Mouse (Mus musculus) bone marrow, adult 2 months (tissue): ENCODE measurements around the gene Nup188. TPM values are rescaled to one million over a fixed set of nuclear protein-coding genes. Genes with fewer than 3 reads are reported as not detected.

Experiments used
- H3K27ac ChIP-seq: fragments of 200-500 bp; 2 replicates; pipeline ENCODE4 v1.5.1; 2012; ENCODE audit warnings: low read depth, mild to moderate bottlenecking, control low read depth, inconsistent platforms, low read length; ENCODE audit not compliant: control insufficient read depth, poor library complexity, insufficient read depth
- H3K4me1 ChIP-seq: fragments of 200-500 bp; 2 replicates; pipeline ENCODE4 v1.6.1; 2011; ENCODE audit warnings: low read length; ENCODE audit not compliant: control insufficient read depth, insufficient read depth
- H3K4me3 ChIP-seq: fragments of 200-500 bp; replicated peaks from 2 replicates; pipeline ENCODE3; 2011; ENCODE audit warnings: mild to moderate bottlenecking, low read depth, low read length, control low read depth; ENCODE audit not compliant: control insufficient read depth
- CTCF ChIP-seq: fragments of 200-500 bp; IDR thresholded peaks from 2 replicates; pipeline ENCODE4 v1.5.1; 2011; ENCODE audit warnings: low read length, control low read depth; ENCODE audit not compliant: control insufficient read depth, insufficient read depth
- POLR2A ChIP-seq: fragments of 200-500 bp; IDR thresholded peaks from 2 replicates; pipeline ENCODE4 v1.6.1; 2011; ENCODE audit warnings: low read depth, mild to moderate bottlenecking, control low read depth, low read length, borderline replicate concordance; ENCODE audit not compliant: control insufficient read depth
- WGBS: fragments of 180-500 bp; shearing (Covaris S2); methylation state at CpG from one replicate; pipeline ENCODE4 v1.1.7; 2018; 5-methylcytosine and 5-hydroxymethylcytosine counted together
- polyA plus RNA-seq: library from polyadenylated mRNA; stranded (reverse); fragments of >200 nt; gene quantifications from 2 replicates; pipeline ENCODE4 v1.2.4, GENCODE M21; 2011; ENCODE audit warnings: low replicate concordance; ENCODE audit not compliant: missing spikeins, insufficient read depth, insufficient read length

Nup188 gene
- polyA plus RNA-seq, 1 experiment = 27.3 TPM

GRCm38 (mm10) chr2:30358533-30359531 is 72.6 kb downstream of the Nup188 start, which contains the start of gene Sh3glb2:
Gene Sh3glb2 (minus strand): TSS chr2:30359337.
- under 1% methylated on average over 72 of the region's 73 CpGs for WGBS
- peak within 1 kb of the TSS; percentile 63 for H3K4me3 ChIP-seq
- no peaks in the 10 kb centered on the region; the same call in 1 of the 2 replicates for H3K4me1 ChIP-seq
- TF ChIP-seq CTCF (peak; percentile 45; the same call in 1 of the 2 replicates), POLR2A (no peak; the same call in 1 of the 2 replicates)
- peak within 1 kb of the TSS; percentile 57 for H3K27ac ChIP-seq

GRCm38 (mm10) chr2:30360626-30361025 is 74.4 kb downstream of the Nup188 start:
- no peak for TF ChIP-seq POLR2A
- H3K4me3 ChIP-seq = no peak overlapping the region
- 86% methylated on average over 10 of the region's 10 CpGs for WGBS
- H3K27ac ChIP-seq = no peak overlapping the region
- peaks cover 2% of the 10 kb centered on the region; the same call in 1 of the 2 replicates for H3K4me1 ChIP-seq

- H3K4me3 ChIP-seq = no peak overlapping the region
- 75% methylated on average over 5 of the region's 5 CpGs for WGBS
- H3K27ac ChIP-seq = no peak overlapping the region
- H3K4me1 ChIP-seq = peaks cover 2% of the 10 kb centered on the region; the same call in 1 of the 2 replicates
- no peak for TF ChIP-seq POLR2A
- no peak for TF ChIP-seq CTCF
Measured at GRCm38 (mm10) chr2:30362865-30363264, 76.7 kb downstream of the Nup188 start.

GRCm38 (mm10) chr2:30363773-30364650 is 77.8 kb downstream of the Nup188 start, which contains the start of gene Miga2:
Gene Miga2 (plus strand): TSS chr2:30364233.
- WGBS = under 1% methylated on average over 54 of the region's 54 CpGs
- H3K4me3 ChIP-seq = peak within 1 kb of the TSS; percentile 77
- H3K4me1 ChIP-seq = peaks cover 2% of the 10 kb centered on the region; the same call in 1 of the 2 replicates
- TF ChIP-seq CTCF (no peak), POLR2A (peak; percentile 78; the same call in 1 of the 2 replicates)
- H3K27ac ChIP-seq = no peak within 1 kb of the TSS; the same call in 1 of the 2 replicates

GRCm38 (mm10) chr2:30365281-30366069 is 79.3 kb downstream of the Nup188 start:
- no peak overlapping the region for H3K27ac ChIP-seq
- H3K4me3 ChIP-seq = no peak overlapping the region
- TF ChIP-seq POLR2A = no peak
- 90% methylated on average over 2 of the region's 2 CpGs for WGBS
- H3K4me1 ChIP-seq = peaks cover 2% of the 10 kb centered on the region; the same call in 1 of the 2 replicates

- 50% methylated on average over 5 of the region's 5 CpGs for WGBS
- TF ChIP-seq CTCF (no peak), POLR2A (no peak)
- Histone ChIP-seq H3K4me1 (peaks cover 2% of the 10 kb centered on the region; the same call in 1 of the 2 replicates), H3K27ac (no peak overlapping the region), H3K4me3 (no peak overlapping the region)
Measured at GRCm38 (mm10) chr2:30366203-30366602, 80.0 kb downstream of the Nup188 start.

GRCm38 (mm10) chr2:30371544-30371943 is 85.3 kb downstream of the Nup188 start:
- 90% methylated on average over 8 of the region's 8 CpGs for WGBS
- no peak for TF ChIP-seq CTCF
- TF ChIP-seq POLR2A = no peak
- Histone ChIP-seq H3K27ac (no peak overlapping the region), H3K4me1 (no peaks in the 10 kb centered on the region), H3K4me3 (no peak overlapping the region)

- 94% methylated on average over 5 of the region's 5 CpGs for WGBS
- Histone ChIP-seq H3K27ac (no peak overlapping the region), H3K4me1 (no peaks in the 10 kb centered on the region), H3K4me3 (no peak overlapping the region)
- TF ChIP-seq POLR2A (no peak), CTCF (no peak)
Measured at GRCm38 (mm10) chr2:30372726-30373125, 86.5 kb downstream of the Nup188 start.
